Mouse (Mus musculus): ENCODE measurements around the gene Cited2. TPM values are rescaled to one million over a fixed set of nuclear protein-coding genes. Genes with fewer than 3 reads are reported as not detected.

Cited2 gene
- polyA plus RNA-seq, 1 experiment from 2014 or later, result 71.2 TPM

DNA sequence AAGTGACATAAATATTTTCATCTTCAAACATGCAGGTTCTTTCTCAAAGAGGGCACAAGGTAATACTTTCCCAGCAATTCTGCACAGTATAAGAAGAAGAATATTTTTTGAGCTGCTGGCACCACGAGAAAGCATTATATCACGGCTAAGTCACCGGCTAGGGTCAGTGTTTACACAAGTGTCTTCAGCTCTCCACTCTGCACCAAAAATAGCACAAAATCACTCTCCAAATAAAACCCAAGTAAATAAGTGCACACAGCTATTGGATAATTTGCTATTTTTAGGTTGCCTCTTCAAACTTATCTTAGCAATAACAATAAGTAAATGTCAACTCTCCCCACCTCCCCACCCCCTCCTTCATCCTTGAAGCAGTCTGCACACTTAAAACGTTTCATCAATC is 33.2 kb upstream of the Cited2 start:
- no peaks in the 10 kb centered on the region for H3K9me3 ChIP-seq (ENCODE audit: control insufficient read depth, low read length)
- ATAC-seq (ENCODE audit: low FRiP score, low TSS enrichment), result no peak
- H3K4me1 ChIP-seq (ENCODE audit: control insufficient read depth, insufficient read depth, low read length), result no peaks in the 10 kb centered on the region
- WGBS, result 79% methylated on average over 4 of the region's 4 CpGs
- no peaks in the 10 kb centered on the region for H3K27me3 ChIP-seq (ENCODE audit: control insufficient read depth, insufficient read depth, low read length)
- no peak overlapping the region for H3K4me2 ChIP-seq (ENCODE audit: low read length)
- H3K36me3 ChIP-seq (ENCODE audit: control insufficient read depth, insufficient read depth, low read length), result no peaks in the 10 kb centered on the region
- H3K4me3 ChIP-seq (replicated peaks; ENCODE audit: low read depth, low read length), result no peak overlapping the region
- H3K9ac ChIP-seq (replicated peaks; ENCODE audit: low read length), result no peak overlapping the region
- H3K27ac ChIP-seq (replicated peaks; ENCODE audit: low read depth, low read length), result no peak overlapping the region
- no peak for DNase-seq

DNA sequence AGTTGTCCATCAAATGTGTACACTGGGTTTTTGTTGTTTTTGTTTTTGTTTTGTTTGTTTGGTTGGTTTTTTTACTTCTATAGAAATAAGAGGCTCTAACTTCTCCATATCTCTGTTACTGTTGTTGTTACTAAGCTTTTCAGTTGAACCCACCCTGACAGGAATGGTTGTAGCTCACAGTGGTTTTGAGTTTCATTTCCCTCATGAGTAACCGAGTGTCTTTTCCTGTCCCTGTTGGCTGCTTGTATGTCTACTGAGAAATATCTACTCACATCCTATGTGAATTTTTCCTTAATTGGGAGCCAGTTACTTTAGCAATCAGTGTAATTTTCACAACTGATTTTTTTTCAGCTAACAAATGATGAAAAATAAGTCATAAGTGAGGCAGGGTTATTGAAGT is 31.3 kb upstream of the Cited2 start:
- Histone ChIP-seq H3K27me3 (ENCODE audit: control insufficient read depth, insufficient read depth, low read length) (no peaks in the 10 kb centered on the region), H3K36me3 (ENCODE audit: control insufficient read depth, insufficient read depth, low read length) (no peaks in the 10 kb centered on the region), H3K27ac (replicated peaks; ENCODE audit: low read depth, low read length) (no peak overlapping the region), H3K4me2 (ENCODE audit: low read length) (no peak overlapping the region), H3K4me1 (ENCODE audit: control insufficient read depth, insufficient read depth, low read length) (no peaks in the 10 kb centered on the region), H3K9me3 (ENCODE audit: control insufficient read depth, low read length) (no peaks in the 10 kb centered on the region), H3K4me3 (replicated peaks; ENCODE audit: low read depth, low read length) (no peak overlapping the region), H3K9ac (replicated peaks; ENCODE audit: low read length) (no peak overlapping the region)
- ATAC-seq (ENCODE audit: low FRiP score, low TSS enrichment), result no peak
- 93% methylated on average over 1 of the region's 1 CpGs for WGBS
- DNase-seq, result no peak

DNA sequence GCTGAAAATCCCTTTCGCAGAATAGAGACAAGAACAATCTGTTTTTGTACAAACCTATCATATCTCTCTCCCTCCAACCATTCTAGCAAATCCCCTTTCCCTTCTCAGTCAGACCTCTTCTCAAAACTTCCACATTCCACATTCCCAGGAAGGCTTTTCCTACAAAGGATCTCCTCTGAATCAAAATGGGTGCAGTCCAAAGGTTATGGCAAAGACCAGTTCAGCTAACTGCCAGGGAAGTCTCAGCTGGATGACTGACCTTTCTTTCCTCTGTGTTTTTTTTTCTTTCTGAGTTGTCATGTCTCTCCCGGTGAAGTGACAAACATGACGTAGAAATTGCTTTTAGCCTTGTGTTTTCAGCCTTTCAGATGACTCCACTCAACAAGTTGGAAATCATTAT is 27.2 kb upstream of the Cited2 start:
- no peak for ATAC-seq (ENCODE audit: low FRiP score, low TSS enrichment)
- H3K4me2 ChIP-seq (ENCODE audit: low read length), result no peak overlapping the region
- H3K9me3 ChIP-seq (ENCODE audit: control insufficient read depth, low read length), result no peaks in the 10 kb centered on the region
- no peak overlapping the region for H3K4me3 ChIP-seq (replicated peaks; ENCODE audit: low read depth, low read length)
- WGBS, result 87% methylated on average over 3 of the region's 3 CpGs
- no peaks in the 10 kb centered on the region for H3K36me3 ChIP-seq (ENCODE audit: control insufficient read depth, insufficient read depth, low read length)
- H3K27ac ChIP-seq (replicated peaks; ENCODE audit: low read depth, low read length), result no peak overlapping the region
- DNase-seq, result no peak
- no peaks in the 10 kb centered on the region for H3K4me1 ChIP-seq (ENCODE audit: control insufficient read depth, insufficient read depth, low read length)
- no peaks in the 10 kb centered on the region for H3K27me3 ChIP-seq (ENCODE audit: control insufficient read depth, insufficient read depth, low read length)
- H3K9ac ChIP-seq (replicated peaks; ENCODE audit: low read length), result no peak overlapping the region

DNA sequence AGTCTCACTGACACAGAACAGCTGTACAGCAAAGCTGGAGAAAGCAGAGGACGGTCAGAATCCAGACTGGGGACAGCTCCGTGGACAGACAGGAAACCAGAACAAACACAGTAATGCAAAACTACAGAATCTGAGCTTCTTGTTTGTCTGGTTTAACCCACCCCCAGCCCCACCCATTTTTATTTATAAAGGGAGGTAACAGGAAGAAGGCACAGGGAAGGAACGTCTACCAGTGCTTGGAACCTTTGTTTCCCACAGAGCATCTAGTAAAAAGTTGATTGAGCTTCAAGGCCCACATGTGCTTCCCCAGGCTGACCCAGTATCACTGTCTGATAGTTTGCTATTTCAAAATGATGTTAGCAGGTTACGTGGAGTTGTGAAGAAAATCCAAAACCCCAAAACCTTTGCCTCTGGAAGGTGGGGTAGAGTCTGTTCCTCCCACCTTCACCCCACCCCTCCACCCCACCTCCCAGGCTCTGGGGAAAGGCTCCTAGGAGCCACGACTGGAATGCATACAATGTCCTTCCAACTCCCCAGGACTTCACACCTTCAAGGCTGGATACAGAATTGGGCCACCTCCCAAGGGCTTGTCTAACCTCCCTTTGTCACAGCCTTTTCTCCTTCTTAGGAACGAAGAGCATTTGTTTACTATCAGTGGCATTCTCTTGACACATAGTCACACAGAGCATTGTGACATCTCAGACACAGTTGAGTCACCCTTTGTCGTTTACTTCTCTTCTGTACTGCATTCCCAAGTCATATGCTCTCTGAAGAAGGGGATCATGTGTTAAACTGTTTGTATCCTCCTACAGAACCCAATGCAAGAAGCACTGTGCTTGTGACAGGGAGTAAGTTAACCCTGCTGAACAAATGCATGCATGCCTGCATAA is 25.4 kb upstream of the Cited2 start:
- Histone ChIP-seq H3K9me3 (ENCODE audit: control insufficient read depth, low read length) (no peaks in the 10 kb centered on the region), H3K9ac (replicated peaks; ENCODE audit: low read length) (no peak overlapping the region), H3K27me3 (ENCODE audit: control insufficient read depth, insufficient read depth, low read length) (no peaks in the 10 kb centered on the region), H3K4me2 (ENCODE audit: low read length) (no peak overlapping the region), H3K4me3 (replicated peaks; ENCODE audit: low read depth, low read length) (no peak overlapping the region), H3K4me1 (ENCODE audit: control insufficient read depth, insufficient read depth, low read length) (no peaks in the 10 kb centered on the region), H3K36me3 (ENCODE audit: control insufficient read depth, insufficient read depth, low read length) (no peaks in the 10 kb centered on the region), H3K27ac (replicated peaks; ENCODE audit: low read depth, low read length) (no peak overlapping the region)
- WGBS, result 73% methylated on average over 7 of the region's 7 CpGs
- ATAC-seq (ENCODE audit: low FRiP score, low TSS enrichment) (no peak), DNase-seq (no peak)

DNA sequence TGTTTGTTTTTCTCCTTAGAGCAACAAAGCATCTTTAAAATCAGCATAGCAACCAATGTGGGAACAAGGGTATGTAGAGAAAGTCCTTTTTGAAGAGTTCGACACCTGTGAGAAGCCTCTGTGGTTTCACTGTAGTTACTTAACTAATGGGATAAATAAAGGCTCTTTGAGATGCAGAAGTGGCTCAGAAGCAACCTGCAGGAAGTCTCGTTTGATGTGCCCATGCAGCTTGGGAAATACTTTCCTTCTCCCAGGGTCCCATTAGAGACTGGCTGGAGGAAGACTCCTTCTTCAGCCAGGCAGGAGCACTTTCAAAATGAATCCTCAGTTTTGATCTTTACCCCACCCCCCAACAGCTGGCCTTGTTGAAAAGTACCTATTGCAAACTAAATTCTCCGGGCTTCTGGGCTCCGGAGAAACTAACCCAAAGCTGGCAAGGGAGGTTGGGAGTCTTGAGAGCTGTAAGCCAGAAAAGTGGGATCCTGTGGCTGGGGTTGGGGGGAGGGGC is 17.5 kb upstream of the Cited2 start:
- no peak overlapping the region for H3K4me3 ChIP-seq (replicated peaks; ENCODE audit: low read depth, low read length)
- H3K27me3 ChIP-seq (ENCODE audit: control insufficient read depth, insufficient read depth, low read length), result no peaks in the 10 kb centered on the region
- no peak overlapping the region for H3K9ac ChIP-seq (replicated peaks; ENCODE audit: low read length)
- no peaks in the 10 kb centered on the region for H3K36me3 ChIP-seq (ENCODE audit: control insufficient read depth, insufficient read depth, low read length)
- no peak overlapping the region for H3K4me2 ChIP-seq (ENCODE audit: low read length)
- no peaks in the 10 kb centered on the region for H3K9me3 ChIP-seq (ENCODE audit: control insufficient read depth, low read length)
- H3K4me1 ChIP-seq (ENCODE audit: control insufficient read depth, insufficient read depth, low read length), result no peaks in the 10 kb centered on the region
- no peak for ATAC-seq (ENCODE audit: low FRiP score, low TSS enrichment)
- no peak overlapping the region for H3K27ac ChIP-seq (replicated peaks; ENCODE audit: low read depth, low read length)
- no peak for DNase-seq
- 21% methylated on average over 4 of the region's 4 CpGs for WGBS

DNA sequence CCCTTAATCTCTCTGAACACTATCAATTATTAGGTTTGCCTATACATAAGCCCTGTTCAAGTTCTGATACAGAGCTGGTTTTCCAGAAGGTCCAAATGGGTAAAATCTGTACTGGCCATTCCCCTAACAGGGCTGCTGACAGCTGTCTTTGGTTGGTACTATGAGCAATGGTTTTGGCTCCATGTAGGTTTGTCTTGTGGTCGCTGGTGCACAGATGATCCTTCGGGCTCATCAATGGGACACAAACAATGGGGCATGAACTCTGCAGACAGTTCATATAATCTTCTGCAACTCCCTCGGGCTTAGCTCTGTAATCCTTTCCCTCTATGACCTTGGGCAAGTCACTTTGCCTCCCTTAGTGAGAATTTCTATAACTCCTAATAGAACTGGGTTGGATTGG is 12.3 kb upstream of the Cited2 start:
- H3K27me3 ChIP-seq (ENCODE audit: control insufficient read depth, insufficient read depth, low read length), result no peaks in the 10 kb centered on the region
- no peak for ATAC-seq (ENCODE audit: low FRiP score, low TSS enrichment)
- no peak overlapping the region for H3K27ac ChIP-seq (replicated peaks; ENCODE audit: low read depth, low read length)
- no peaks in the 10 kb centered on the region for H3K4me1 ChIP-seq (ENCODE audit: control insufficient read depth, insufficient read depth, low read length)
- no peaks in the 10 kb centered on the region for H3K9me3 ChIP-seq (ENCODE audit: control insufficient read depth, low read length)
- H3K4me3 ChIP-seq (replicated peaks; ENCODE audit: low read depth, low read length), result no peak overlapping the region
- 50% methylated on average over 3 of the region's 3 CpGs for WGBS
- DNase-seq, result no peak
- H3K36me3 ChIP-seq (ENCODE audit: control insufficient read depth, insufficient read depth, low read length), result no peaks in the 10 kb centered on the region
- no peak overlapping the region for H3K4me2 ChIP-seq (ENCODE audit: low read length)
- H3K9ac ChIP-seq (replicated peaks; ENCODE audit: low read length), result no peak overlapping the region

DNA sequence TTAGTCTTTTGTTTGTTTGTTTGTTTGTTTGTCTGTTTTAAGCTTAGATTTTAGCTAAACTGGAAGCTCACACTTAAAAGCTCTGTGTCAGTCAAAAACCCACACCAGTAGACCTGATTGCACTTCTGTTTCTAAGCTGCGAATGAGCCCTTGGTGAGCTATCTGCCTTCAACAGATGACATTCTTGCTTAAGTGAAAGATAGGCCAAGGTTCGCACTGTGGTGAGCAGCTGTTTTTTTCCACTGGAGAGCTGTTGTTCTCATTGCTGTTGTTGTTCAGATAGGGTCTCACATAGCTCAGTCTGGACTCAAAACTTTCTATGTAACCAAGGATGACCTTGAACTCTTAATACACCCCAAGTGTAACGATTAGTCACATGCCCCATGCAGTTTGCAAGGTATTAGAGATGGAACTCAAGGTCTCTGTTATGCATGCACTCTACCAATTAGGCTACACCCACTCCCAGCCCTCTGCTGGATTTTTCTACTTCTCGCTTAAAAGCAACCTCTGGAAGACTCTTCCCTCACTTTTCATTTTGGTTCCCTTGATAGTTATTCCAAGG is 3.9 kb upstream of the Cited2 start:
- Histone ChIP-seq H3K9ac (replicated peaks; ENCODE audit: low read length) (no peak overlapping the region), H3K4me2 (ENCODE audit: low read length) (no peak overlapping the region), H3K27ac (replicated peaks; ENCODE audit: low read depth, low read length) (no peak overlapping the region), H3K4me3 (replicated peaks; ENCODE audit: low read depth, low read length) (no peak overlapping the region), H3K27me3 (ENCODE audit: control insufficient read depth, insufficient read depth, low read length) (no peaks in the 10 kb centered on the region), H3K9me3 (ENCODE audit: control insufficient read depth, low read length) (no peaks in the 10 kb centered on the region), H3K36me3 (ENCODE audit: control insufficient read depth, insufficient read depth, low read length) (no peaks in the 10 kb centered on the region), H3K4me1 (ENCODE audit: control insufficient read depth, insufficient read depth, low read length) (peaks cover 4% of the 10 kb centered on the region; the same call in 1 of the 2 replicates)
- WGBS, result 95% methylated on average over 4 of the region's 4 CpGs
- DNase-seq (no peak), ATAC-seq (ENCODE audit: low FRiP score, low TSS enrichment) (no peak)

DNA sequence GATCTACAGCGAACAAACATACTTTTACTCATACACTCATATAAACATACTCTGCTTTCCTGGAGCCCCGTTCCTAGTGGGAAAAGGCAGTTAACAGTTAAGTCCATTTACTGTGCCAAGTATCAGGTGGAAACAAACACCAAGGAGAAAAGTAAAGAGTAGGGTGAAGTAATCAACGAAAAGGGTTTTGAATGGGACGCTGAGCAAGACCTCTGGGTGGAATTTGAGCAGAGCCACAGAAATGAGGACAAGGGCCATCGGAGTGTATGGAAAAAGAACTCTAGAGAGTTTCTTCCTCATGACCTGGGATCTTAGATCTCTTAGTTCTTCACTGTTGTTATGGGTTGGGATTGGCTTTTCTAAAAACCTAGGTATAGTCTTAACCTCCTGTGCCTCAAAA is 3.4 kb upstream of the Cited2 start:
- Histone ChIP-seq H3K27me3 (ENCODE audit: control insufficient read depth, insufficient read depth, low read length) (no peaks in the 10 kb centered on the region), H3K9me3 (ENCODE audit: control insufficient read depth, low read length) (no peaks in the 10 kb centered on the region), H3K4me1 (ENCODE audit: control insufficient read depth, insufficient read depth, low read length) (peaks cover 4% of the 10 kb centered on the region; the same call in 1 of the 2 replicates), H3K36me3 (ENCODE audit: control insufficient read depth, insufficient read depth, low read length) (no peaks in the 10 kb centered on the region), H3K9ac (replicated peaks; ENCODE audit: low read length) (no peak overlapping the region), H3K27ac (replicated peaks; ENCODE audit: low read depth, low read length) (no peak overlapping the region), H3K4me2 (ENCODE audit: low read length) (no peak overlapping the region), H3K4me3 (replicated peaks; ENCODE audit: low read depth, low read length) (no peak overlapping the region)
- ATAC-seq (ENCODE audit: low FRiP score, low TSS enrichment) (no peak), DNase-seq (no peak)
- 96% methylated on average over 5 of the region's 5 CpGs for WGBS

Measured in midbrain, embryonic 14.5 days (tissue).